Mouse (Mus musculus) spleen, adult 2 months (tissue): Measurements from ENCODE around the gene Rplp0. TPM values are rescaled to one million over a fixed set of nuclear protein-coding genes. Genes with fewer than 3 reads are reported as not detected.

Experiments
- DNase-seq, 2 experiments: peaks; one replicate each; pipeline versions ENCODE4 v3.0.0 to v3.0.0-alpha.2; 2012 to 2021; ENCODE audit warnings: low spot score in 2 of 2, low read depth in 1 of 2
- H3K27ac ChIP-seq: fragments of 200-500 bp; 2 replicates; pipeline ENCODE4 v1.5.1; 2012; ENCODE audit warnings: low read length, inconsistent platforms; ENCODE audit not compliant: insufficient read depth
- H3K27me3 ChIP-seq: fragments of 200-500 bp; 2 replicates; pipeline ENCODE4 v1.6.1; 2012; ENCODE audit warnings: mild to moderate bottlenecking, moderate library complexity, low read length, inconsistent platforms; ENCODE audit not compliant: control insufficient read depth, insufficient read depth
- H3K36me3 ChIP-seq: fragments of 200-500 bp; 2 replicates; pipeline ENCODE4 v1.6.1; 2012; ENCODE audit warnings: mild to moderate bottlenecking, low read length, inconsistent platforms; ENCODE audit not compliant: control insufficient read depth, insufficient read depth
- H3K4me1 ChIP-seq: fragments of 200-500 bp; 2 replicates; pipeline ENCODE4 v1.6.1; 2011; ENCODE audit warnings: inconsistent platforms; ENCODE audit not compliant: control insufficient read depth, insufficient read depth, insufficient read length
- H3K4me3 ChIP-seq: fragments of 200-500 bp; 2 replicates; pipeline ENCODE4 v1.5.1; 2011; ENCODE audit warnings: mild to moderate bottlenecking, inconsistent platforms; ENCODE audit not compliant: insufficient read depth, insufficient read length; ENCODE audit errors: extremely low read depth
- CTCF ChIP-seq: fragments of 200-500 bp; IDR thresholded peaks from 2 replicates; pipeline ENCODE4 v1.5.1; 2011; ENCODE audit warnings: mild to moderate bottlenecking, inconsistent platforms; ENCODE audit not compliant: insufficient read depth, insufficient read length, insufficient replicate concordance; ENCODE audit errors: extremely low read depth
- POLR2A ChIP-seq: fragments of 200-500 bp; IDR thresholded peaks from 2 replicates; pipeline ENCODE4 v1.6.1; 2011; ENCODE audit warnings: low read depth, low read length, inconsistent platforms
- WGBS: fragments of 180-500 bp; shearing (Covaris S2); methylation state at CpG from one replicate; pipeline ENCODE4 v1.1.7; 2018; 5-methylcytosine and 5-hydroxymethylcytosine counted together
- polyA plus RNA-seq: library from polyadenylated mRNA; depleted of rRNA; stranded (reverse); fragments of >200 nt; gene quantifications from 2 replicates; pipeline ENCODE4 v1.2.3, GENCODE M21; 2012

The Rplp0 gene
- polyA plus RNA-seq, 1 experiment: 2,476 TPM

- WGBS: 94% methylated on average over 12 of the region's 12 CpGs
- Histone ChIP-seq H3K27ac (no peak overlapping the region), H3K36me3 (peaks cover 59% of the 10 kb centered on the region), H3K4me3 (no peak overlapping the region), H3K4me1 (no peaks in the 10 kb centered on the region), H3K27me3 (no peaks in the 10 kb centered on the region)
- DNase-seq: no peak
- TF ChIP-seq CTCF (no peak), POLR2A (no peak)
Measured at GRCm38 (mm10) chr5:115551386-115551785, 7.9 kb upstream of the Rplp0 start.

GRCm38 (mm10) chr5:115551799-115552198 lies 7.5 kb upstream of the Rplp0 start:
- H3K36me3 ChIP-seq: peaks cover 55% of the 10 kb centered on the region
- no peaks in the 10 kb centered on the region for H3K27me3 ChIP-seq
- 97% methylated on average over 13 of the region's 13 CpGs for WGBS
- TF ChIP-seq CTCF (no peak), POLR2A (no peak)
- no peak overlapping the region for H3K27ac ChIP-seq
- no peak overlapping the region for H3K4me3 ChIP-seq
- no peak for DNase-seq
- no peaks in the 10 kb centered on the region for H3K4me1 ChIP-seq

GRCm38 (mm10) chr5:115553801-115554420 lies 5.4 kb upstream of the Rplp0 start:
- no peak for TF ChIP-seq CTCF
- no peak for TF ChIP-seq POLR2A
- Histone ChIP-seq H3K27ac (no peak overlapping the region), H3K4me1 (no peaks in the 10 kb centered on the region), H3K36me3 (peaks cover 40% of the 10 kb centered on the region), H3K27me3 (no peaks in the 10 kb centered on the region), H3K4me3 (no peak overlapping the region)
- 93% methylated on average over 33 of the region's 33 CpGs for WGBS
- no peak for DNase-seq

- H3K4me1 ChIP-seq: no peaks in the 10 kb centered on the region
- H3K36me3 ChIP-seq: peaks cover 36% of the 10 kb centered on the region
- no peak overlapping the region for H3K4me3 ChIP-seq
- no peak overlapping the region for H3K27ac ChIP-seq
- H3K27me3 ChIP-seq: no peaks in the 10 kb centered on the region
- TF ChIP-seq CTCF: no peak
- TF ChIP-seq POLR2A: no peak
- DNase-seq: no peak
- WGBS: 90% methylated on average over 18 of the region's 18 CpGs
Measured at GRCm38 (mm10) chr5:115554536-115555291, 4.6 kb upstream of the Rplp0 start.

DNA sequence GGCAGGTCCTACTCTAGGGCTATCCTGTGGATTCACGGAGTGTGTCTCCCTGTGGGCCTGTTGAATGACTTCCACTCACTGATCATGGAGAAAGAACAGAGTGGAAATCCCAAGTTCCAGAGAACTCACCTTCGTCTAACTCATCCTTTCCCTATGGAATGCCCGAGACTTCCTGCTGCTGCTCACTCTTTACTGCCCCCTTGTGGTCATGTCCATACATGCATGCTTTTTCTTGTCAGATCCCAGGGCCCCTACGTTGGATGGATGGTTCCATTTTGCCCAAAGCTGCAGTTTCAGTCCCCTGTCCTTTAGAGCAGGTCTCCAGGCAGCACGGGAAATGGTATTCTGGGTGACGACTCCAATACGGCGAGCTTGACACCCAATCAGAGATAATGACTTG lies 3.0 kb upstream of the Rplp0 start:
- Histone ChIP-seq H3K27me3 (no peaks in the 10 kb centered on the region), H3K27ac (no peak overlapping the region), H3K4me1 (peaks cover 8% of the 10 kb centered on the region; the same call in 1 of the 2 replicates), H3K36me3 (peaks cover 35% of the 10 kb centered on the region), H3K4me3 (no peak overlapping the region)
- TF ChIP-seq POLR2A (no peak), CTCF (peak; percentile 68; the same call in 1 of the 2 replicates)
- DNase-seq: peak; percentile 39 to 47
- WGBS: 25% methylated on average over 8 of the region's 8 CpGs

DNA sequence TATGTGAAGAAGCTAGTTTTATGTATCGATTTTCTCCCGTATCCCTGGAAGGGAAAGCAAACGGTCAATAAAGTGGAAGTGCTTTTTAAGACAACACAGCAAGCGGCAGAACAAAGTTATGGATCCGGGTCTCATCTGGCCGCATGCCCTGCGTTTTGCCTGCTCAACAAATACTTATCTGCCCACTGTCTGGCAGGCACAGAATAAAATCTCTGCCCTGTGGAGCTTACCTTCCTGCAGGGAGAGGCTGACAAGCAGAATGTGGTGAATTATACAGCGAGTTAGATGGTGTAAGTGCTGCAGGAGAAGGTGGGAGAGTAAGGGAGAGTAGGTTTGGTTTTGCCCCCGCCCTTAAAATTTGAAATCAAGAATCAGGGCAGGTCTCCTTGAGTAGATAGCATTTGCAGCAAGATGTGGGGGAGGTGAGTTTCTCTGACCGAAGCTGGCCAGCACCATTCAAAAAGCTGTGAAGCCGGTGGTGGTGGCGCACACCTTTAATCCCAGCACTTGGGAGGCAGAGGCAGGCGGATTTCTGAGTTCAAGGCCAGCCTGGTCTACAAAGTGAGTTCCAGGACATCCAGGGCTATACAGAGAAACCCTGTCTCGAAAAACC lies 979 bp upstream of the Rplp0 start:
- no peak overlapping the region for H3K4me3 ChIP-seq
- no peak for DNase-seq

GRCm38 (mm10) chr5:115560336-115560905 lies 1.2 kb downstream of the Rplp0 start:
- 55% methylated on average over 13 of the region's 13 CpGs for WGBS

More for the DNA sequence above, 979 bp upstream of the Rplp0 start:
- 88% methylated on average over 14 of the region's 14 CpGs for WGBS
- Histone ChIP-seq H3K27me3 (no peaks in the 10 kb centered on the region), H3K4me1 (peaks cover 8% of the 10 kb centered on the region; the same call in 1 of the 2 replicates), H3K27ac (no peak overlapping the region), H3K36me3 (peaks cover 26% of the 10 kb centered on the region)
- no peak for TF ChIP-seq CTCF
- no peak for TF ChIP-seq POLR2A

More at GRCm38 (mm10) chr5:115560336-115560905, 1.2 kb downstream of the Rplp0 start:
- Histone ChIP-seq H3K4me1 (peaks cover 8% of the 10 kb centered on the region), H3K4me3 (peak overlapping the region; percentile 93; the same call in 1 of the 2 replicates), H3K27ac (no peak overlapping the region), H3K36me3 (peaks cover 14% of the 10 kb centered on the region), H3K27me3 (no peaks in the 10 kb centered on the region)
- TF ChIP-seq POLR2A (no peak), CTCF (no peak)
- no peak for DNase-seq
